Mouse (Mus musculus) small intestine, adult 2 months (tissue): ENCODE data around the gene Anks3. TPM values are rescaled to one million over a fixed set of nuclear protein-coding genes. Genes with fewer than 3 reads are reported as not detected.

ENCODE experiments used
- H3K27ac ChIP-seq: fragments of 200-500 bp; 2 replicates; pipeline ENCODE4 v1.5.1; 2012; ENCODE audit warnings: low read depth, low read length, control low read depth, inconsistent platforms; ENCODE audit not compliant: insufficient read depth
- H3K27me3 ChIP-seq: fragments of 200-500 bp; 2 replicates; pipeline ENCODE4 v1.6.1; 2012; ENCODE audit warnings: mild to moderate bottlenecking, moderate library complexity, low read length, inconsistent platforms; ENCODE audit not compliant: control insufficient read depth, insufficient read depth
- H3K36me3 ChIP-seq: fragments of 200-500 bp; 2 replicates; pipeline ENCODE4 v1.6.1; 2012; ENCODE audit warnings: mild to moderate bottlenecking, low read length, control low read depth, inconsistent platforms; ENCODE audit not compliant: control insufficient read depth, insufficient read depth
- H3K4me1 ChIP-seq: fragments of 200-500 bp; 2 replicates; pipeline ENCODE4 v1.6.1; 2012; ENCODE audit warnings: low read length, inconsistent platforms, mixed read lengths; ENCODE audit not compliant: control insufficient read depth, insufficient read depth, insufficient read length
- H3K4me3 ChIP-seq: fragments of 200-500 bp; 2 replicates; pipeline ENCODE4 v1.5.1; 2012; ENCODE audit warnings: low read depth, mild to moderate bottlenecking, control low read depth, inconsistent platforms, low read length, moderate library complexity
- CTCF ChIP-seq: fragments of 200-500 bp; IDR thresholded peaks from 2 replicates; pipeline ENCODE4 v1.5.1; 2012; ENCODE audit warnings: low read depth, mild to moderate bottlenecking, control low read depth, inconsistent platforms, low read length, moderate library complexity, mixed read lengths; ENCODE audit not compliant: insufficient replicate concordance, insufficient read length; ENCODE audit errors: extremely low read depth
- POLR2A ChIP-seq: fragments of 200-500 bp; IDR thresholded peaks from 2 replicates; pipeline ENCODE4 v1.6.1; 2012; ENCODE audit warnings: low read depth, mild to moderate bottlenecking, control low read depth, inconsistent platforms, low read length, moderate library complexity
- WGBS: fragments of 180-500 bp; shearing (Covaris S2); methylation state at CpG from one replicate; pipeline ENCODE4 v1.1.7; 2018; 5-methylcytosine and 5-hydroxymethylcytosine counted together
- polyA plus RNA-seq: library from polyadenylated mRNA; depleted of rRNA; stranded (reverse); fragments of >200 nt; gene quantifications from 2 replicates; pipeline ENCODE4 v1.2.3, GENCODE M21; 2012

Anks3 gene
- polyA plus RNA-seq, 1 experiment = 34.8 TPM

GRCm38 (mm10) chr16:4945415-4945814, 18.6 kb downstream of the Anks3 start:
- TF ChIP-seq POLR2A (no peak), CTCF (no peak)
- 58% methylated on average over 4 of the region's 4 CpGs for WGBS
- H3K36me3 ChIP-seq = peaks cover 64% of the 10 kb centered on the region
- H3K4me1 ChIP-seq = no peaks in the 10 kb centered on the region
- no peak overlapping the region for H3K4me3 ChIP-seq
- H3K27me3 ChIP-seq = no peaks in the 10 kb centered on the region
- no peak overlapping the region for H3K27ac ChIP-seq

- Histone ChIP-seq H3K4me3 (no peak overlapping the region), H3K27me3 (no peaks in the 10 kb centered on the region), H3K36me3 (peaks cover 57% of the 10 kb centered on the region), H3K4me1 (peaks cover 6% of the 10 kb centered on the region; the same call in 1 of the 2 replicates), H3K27ac (no peak overlapping the region)
- no peak for TF ChIP-seq POLR2A
- WGBS = 91% methylated on average over 3 of the region's 3 CpGs
These were observed 20.6 kb downstream of the Anks3 start for GRCm38 (mm10) chr16:4943431-4943830.

- TF ChIP-seq POLR2A (no peak), CTCF (no peak)
- WGBS = 95% methylated on average over 8 of the region's 8 CpGs
- Histone ChIP-seq H3K36me3 (peaks cover 52% of the 10 kb centered on the region), H3K27me3 (no peaks in the 10 kb centered on the region), H3K4me1 (peaks cover 6% of the 10 kb centered on the region; the same call in 1 of the 2 replicates), H3K4me3 (no peak overlapping the region), H3K27ac (no peak overlapping the region)
These were observed 21.1 kb downstream of the Anks3 start for GRCm38 (mm10) chr16:4942868-4943267.

GRCm38 (mm10) chr16:4941016-4941415, 23.0 kb downstream of the Anks3 start:
- Histone ChIP-seq H3K27ac (no peak overlapping the region), H3K36me3 (peaks cover 51% of the 10 kb centered on the region), H3K4me1 (peaks cover 6% of the 10 kb centered on the region; the same call in 1 of the 2 replicates), H3K27me3 (no peaks in the 10 kb centered on the region), H3K4me3 (no peak overlapping the region)
- TF ChIP-seq POLR2A (no peak), CTCF (no peak)

- 88% methylated on average over 10 of the region's 10 CpGs for WGBS
- TF ChIP-seq POLR2A (no peak), CTCF (no peak)
These were observed 23.6 kb downstream of the Anks3 start for GRCm38 (mm10) chr16:4940311-4940850.

GRCm38 (mm10) chr16:4939412-4939811, 24.6 kb downstream of the Anks3 start:
- TF ChIP-seq POLR2A (no peak), CTCF (no peak)
- Histone ChIP-seq H3K4me3 (peak overlapping the region; percentile 91), H3K27ac (peak overlapping the region; percentile 27), H3K36me3 (peaks cover 48% of the 10 kb centered on the region), H3K4me1 (peaks cover 6% of the 10 kb centered on the region; the same call in 1 of the 2 replicates), H3K27me3 (no peaks in the 10 kb centered on the region)
- 2% methylated on average over 16 of the region's 16 CpGs for WGBS

More at GRCm38 (mm10) chr16:4940311-4940850, 23.6 kb downstream of the Anks3 start:
- Histone ChIP-seq H3K36me3 (peaks cover 47% of the 10 kb centered on the region), H3K27me3 (no peaks in the 10 kb centered on the region), H3K4me1 (peaks cover 6% of the 10 kb centered on the region; the same call in 1 of the 2 replicates), H3K4me3 (no peak overlapping the region), H3K27ac (no peak overlapping the region)

GRCm38 (mm10) chr16:4938989-4939388, 25.0 kb downstream of the Anks3 start:
- Histone ChIP-seq H3K4me3 (peak overlapping the region; percentile 91), H3K27me3 (no peaks in the 10 kb centered on the region), H3K4me1 (peaks cover 6% of the 10 kb centered on the region; the same call in 1 of the 2 replicates), H3K36me3 (peaks cover 49% of the 10 kb centered on the region), H3K27ac (peak overlapping the region; percentile 27)
- peak; percentile 66 for TF ChIP-seq POLR2A
- TF ChIP-seq CTCF = no peak
- under 1% methylated on average over 28 of the region's 28 CpGs for WGBS

- Histone ChIP-seq H3K27ac (peak within 1 kb of the TSS; percentile 27), H3K27me3 (no peaks in the 10 kb centered on the region), H3K36me3 (peaks cover 51% of the 10 kb centered on the region), H3K4me1 (peaks cover 7% of the 10 kb centered on the region; the same call in 1 of the 2 replicates), H3K4me3 (peak within 1 kb of the TSS; percentile 91)
- WGBS = 4% methylated on average over 2 of the region's 2 CpGs
- TF ChIP-seq POLR2A (no peak), CTCF (no peak)
These were observed 25.5 kb downstream of the Anks3 start, which contains the start of gene Nudt16l1 for GRCm38 (mm10) chr16:4938461-4938860. Gene Nudt16l1 (plus strand): TSS chr16:4938761.
